Mouse (Mus musculus): Measurements from ENCODE around the gene Prss16.

Gene Prss16

DNA sequence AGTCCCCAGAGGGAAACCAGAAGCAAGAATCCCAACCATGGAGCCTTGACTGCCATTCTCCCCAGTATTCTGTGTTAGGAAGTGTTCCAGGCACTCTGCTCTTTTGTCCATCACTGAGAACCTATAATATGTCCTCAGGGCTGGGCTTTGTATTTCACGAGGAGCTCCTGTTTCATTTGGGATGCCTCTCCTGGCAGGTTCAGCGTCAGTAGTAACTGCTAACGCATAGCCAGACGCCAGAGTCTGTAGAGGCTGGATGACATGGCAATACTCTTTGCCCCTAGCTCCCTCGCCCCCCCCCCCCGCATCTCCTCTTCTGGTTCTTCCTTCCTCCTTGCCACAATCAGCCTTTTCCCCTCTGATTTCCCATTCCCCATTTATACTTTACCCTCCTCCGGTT is at the start of gene Prss16:
Gene Prss16 (minus strand): TSS at position 101 of the 400 bp plus-strand sequence.
- no peak for DNase-seq (ENCODE audit: low read depth)

DNA sequence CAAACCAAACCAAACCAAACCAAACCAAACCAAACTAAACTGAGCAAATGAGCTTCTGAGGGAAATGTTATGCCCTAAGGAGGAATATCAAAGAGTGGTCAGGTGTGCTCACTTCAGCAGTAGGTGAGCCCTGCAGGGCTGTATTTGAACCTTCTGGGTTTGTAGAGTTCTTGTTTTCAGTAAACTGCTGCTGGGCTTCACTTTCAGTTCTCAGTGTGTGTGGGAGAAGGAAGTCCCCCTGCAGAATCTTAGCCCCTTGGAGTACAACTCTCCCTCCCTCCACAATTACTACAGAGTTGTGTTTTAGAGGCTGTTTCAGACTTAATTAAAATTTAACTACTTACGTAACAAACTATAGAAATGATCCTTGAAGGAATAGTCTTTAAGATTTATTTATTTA is 44.2 kb upstream of the Prss16 start:
- no peak for DNase-seq (ENCODE audit: low read depth)

DNA sequence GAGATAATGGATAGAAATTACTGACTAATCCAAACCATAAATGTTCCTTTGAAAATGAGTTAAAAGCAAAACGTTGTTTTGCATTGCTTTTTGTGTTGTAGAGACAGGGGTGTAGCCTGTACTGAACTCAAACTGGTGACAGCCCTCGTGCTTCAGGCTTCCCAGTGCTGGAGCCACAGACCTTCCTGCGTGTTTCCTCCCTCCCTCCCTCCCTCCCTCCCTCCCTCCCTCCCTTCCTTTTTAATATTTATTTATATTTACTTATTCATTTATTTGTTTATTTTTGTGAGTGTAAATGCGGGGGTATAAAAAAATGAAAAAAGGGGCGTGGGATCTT is 41.9 kb upstream of the Prss16 start:
- DNase-seq (ENCODE audit: low read depth), result no peak

DNA sequence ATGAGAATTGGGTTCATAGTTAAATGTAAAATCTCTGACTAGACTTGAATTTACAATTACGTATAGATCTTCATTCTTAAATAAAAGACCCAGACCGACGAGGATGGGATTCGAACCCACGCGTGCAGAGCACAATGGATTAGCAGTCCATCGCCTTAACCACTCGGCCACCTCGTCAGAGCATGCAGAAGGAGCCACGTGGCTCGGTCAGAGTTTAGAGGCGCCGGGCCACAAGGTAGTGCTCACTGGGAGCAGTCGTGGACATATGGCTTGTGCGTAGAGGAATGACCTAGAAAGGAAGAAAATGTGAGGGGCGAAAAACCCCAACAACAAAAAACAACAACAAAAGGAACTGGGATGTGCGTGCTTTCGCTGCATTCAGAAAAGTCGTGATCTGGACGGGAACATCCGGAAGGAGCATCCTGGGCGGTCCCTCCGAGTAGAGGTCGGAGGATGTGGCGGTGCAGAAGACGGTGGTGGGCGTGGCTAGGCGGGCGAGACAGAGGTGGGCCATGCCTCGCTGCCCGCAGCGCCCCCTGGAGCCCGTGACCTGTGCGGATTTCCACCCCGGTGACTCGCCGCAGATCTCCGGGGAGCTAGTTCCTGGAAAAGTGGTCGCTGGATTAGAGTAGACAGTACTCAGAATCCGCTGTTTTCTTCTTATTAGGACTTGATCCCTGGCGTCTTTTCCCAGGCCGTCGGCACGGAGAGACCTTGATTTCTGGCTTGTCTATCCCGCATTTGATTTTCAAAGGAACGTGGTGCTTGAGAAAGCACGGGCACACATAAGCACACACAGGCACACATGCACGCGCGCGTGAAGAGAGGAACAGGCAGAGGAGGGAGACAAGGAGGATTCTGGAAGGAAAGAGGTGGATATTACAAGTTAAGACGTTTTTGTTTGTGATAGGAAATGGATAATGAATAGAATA is 41.3 kb upstream of the Prss16 start:
- peak; percentile 93 for DNase-seq (ENCODE audit: low read depth)

DNA sequence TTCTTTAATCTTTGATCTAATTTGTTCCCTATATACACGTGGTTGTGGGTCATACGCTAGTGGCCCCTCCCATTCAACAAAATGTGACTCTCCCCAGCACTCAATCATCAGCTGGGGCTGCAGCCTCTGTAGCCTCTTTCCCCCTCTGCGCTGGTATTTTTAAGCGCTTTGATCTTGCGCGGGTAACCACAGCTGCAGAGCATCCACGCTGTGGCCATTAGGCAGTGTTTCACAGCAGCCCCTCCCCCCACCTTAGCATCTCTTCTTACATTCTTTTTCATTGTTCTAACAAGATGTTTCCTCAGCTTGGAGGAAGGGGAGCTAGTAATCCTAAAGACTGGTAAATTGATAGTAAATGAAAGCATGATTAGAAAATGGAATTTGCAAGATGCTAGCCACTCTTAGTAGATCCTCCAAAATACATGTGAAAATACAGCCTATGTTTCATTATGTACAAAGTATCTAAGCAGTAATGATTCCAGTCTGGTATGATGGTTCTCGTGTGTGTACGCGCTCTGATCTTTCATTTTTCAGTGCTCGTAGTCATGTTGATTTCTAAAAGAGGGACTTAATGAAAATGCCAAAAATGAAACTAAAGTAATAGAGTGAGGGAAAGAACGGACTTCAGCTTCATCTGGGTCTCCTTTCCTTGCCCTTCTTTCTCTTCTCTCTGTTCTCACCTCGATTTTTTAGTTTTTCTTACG is 40.3 kb upstream of the Prss16 start:
- peak; percentile 86 for DNase-seq (ENCODE audit: low read depth)

DNA sequence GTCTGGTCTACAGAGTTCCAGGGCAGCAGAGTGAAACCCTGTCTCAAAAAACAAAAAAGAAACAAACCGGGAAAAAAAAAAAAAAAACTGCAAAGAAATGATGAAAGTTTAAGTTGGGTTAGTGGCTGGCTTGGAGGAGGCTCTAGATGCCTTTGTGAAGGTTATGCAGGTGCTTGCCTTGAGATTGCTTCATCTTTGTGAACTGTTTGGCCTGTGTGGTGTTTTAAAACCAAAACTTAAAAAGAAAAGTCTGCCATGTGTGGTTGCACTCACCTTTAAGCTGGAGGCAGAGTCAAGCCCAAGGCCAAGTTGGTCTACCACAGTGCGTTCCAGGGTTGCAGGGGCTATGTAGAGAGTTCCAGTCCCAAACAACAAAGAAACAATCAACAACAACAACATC is 39.5 kb upstream of the Prss16 start:
- DNase-seq (ENCODE audit: low read depth), result peak; percentile 21

DNA sequence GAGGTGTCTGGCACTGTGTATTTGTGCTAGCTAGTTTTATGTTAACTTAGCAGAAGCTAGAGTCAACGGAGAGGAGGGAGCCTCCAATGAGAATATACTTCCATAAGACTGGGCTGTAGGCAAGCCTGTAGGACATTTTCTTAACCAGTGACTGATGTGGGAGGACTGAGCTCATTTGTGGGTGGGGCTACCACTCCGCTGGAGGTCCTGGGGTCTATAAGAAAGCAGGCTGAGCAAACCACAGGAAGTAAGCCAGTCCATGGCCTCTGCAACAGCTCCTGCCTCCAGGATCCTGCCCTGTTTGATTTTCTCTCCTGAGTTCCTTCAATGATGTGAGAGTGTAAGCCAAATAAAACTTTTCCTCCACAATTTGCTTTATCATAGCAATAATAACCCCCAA is 35.8 kb upstream of the Prss16 start:
- peak; percentile 4 for DNase-seq (ENCODE audit: low read depth)

DNA sequence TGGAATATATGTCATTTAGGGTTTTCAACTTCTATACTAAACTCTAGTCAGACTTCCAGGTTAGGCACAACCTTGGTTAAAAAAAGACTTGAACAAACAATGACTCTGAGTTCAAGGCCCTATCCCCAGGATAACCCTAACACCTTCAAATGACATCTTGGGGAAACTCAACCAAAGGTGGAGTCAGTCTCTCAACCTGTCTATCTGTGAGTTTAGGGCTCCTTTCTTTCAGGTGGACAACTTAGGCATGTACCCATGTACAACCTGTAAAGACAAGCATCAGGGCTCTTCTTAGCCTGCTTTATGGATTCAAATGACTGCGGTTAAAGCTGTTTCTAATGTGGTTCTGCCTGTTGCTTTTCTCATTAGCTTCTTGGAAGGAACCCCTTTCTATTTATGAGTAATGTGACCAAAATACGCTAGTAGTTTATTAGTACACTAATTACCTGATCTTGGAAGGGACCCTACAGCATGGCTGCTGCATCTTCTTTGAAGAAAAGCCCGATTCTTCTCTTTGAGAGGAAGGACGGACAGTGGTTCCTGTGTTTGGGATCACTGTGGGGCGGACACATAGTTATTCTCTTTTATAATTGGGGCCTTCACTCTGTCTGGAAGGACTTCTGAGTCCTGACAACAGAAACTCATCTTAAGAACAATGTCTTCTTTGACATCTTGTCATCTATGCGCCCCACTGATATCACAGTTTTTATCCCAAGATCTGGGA is 35.1 kb upstream of the Prss16 start:
- DNase-seq (ENCODE audit: low read depth), result no peak

DNA sequence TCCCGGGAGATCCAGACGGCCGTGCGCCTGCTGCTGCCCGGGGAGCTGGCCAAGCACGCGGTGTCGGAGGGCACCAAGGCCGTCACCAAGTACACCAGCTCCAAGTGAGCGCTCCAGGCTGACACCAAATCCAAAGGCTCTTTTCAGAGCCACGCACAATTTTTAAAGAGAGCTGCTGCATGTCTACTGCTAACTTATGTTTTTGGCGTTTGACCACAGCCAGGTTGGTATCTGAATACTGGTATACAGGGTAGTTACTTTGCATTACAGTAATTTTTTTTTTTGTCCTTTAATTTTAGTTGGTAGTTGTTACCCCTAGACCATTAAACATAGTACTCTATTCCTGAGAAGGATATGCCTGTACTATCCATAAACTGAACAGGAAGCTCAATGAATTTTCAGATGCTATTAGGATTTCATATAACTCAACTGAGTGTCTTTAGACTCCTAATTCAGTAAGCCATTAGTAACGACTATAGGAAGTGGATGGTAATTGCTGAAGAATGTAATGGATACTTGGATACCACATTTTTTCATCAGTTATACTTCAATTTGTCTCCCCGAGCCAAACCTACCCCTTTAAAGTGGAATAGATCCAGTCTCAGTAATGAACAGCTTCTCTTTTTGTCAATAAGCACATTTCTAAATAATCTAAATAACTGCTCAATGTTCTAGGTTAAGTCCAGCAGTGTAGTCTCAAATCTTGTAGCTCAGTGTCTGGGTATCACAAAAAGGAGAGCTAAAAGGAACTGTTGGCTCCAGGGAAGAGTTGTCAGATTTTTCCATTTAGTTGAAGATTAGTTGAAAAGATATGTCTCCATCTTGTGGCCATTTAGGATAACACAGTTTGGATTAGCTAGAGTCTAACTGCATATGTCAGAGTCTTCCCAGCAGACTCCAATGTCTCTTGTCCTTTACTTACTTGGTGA is 34.2 kb upstream of the Prss16 start:
- peak; percentile 89 for DNase-seq (ENCODE audit: low read depth)

DNA sequence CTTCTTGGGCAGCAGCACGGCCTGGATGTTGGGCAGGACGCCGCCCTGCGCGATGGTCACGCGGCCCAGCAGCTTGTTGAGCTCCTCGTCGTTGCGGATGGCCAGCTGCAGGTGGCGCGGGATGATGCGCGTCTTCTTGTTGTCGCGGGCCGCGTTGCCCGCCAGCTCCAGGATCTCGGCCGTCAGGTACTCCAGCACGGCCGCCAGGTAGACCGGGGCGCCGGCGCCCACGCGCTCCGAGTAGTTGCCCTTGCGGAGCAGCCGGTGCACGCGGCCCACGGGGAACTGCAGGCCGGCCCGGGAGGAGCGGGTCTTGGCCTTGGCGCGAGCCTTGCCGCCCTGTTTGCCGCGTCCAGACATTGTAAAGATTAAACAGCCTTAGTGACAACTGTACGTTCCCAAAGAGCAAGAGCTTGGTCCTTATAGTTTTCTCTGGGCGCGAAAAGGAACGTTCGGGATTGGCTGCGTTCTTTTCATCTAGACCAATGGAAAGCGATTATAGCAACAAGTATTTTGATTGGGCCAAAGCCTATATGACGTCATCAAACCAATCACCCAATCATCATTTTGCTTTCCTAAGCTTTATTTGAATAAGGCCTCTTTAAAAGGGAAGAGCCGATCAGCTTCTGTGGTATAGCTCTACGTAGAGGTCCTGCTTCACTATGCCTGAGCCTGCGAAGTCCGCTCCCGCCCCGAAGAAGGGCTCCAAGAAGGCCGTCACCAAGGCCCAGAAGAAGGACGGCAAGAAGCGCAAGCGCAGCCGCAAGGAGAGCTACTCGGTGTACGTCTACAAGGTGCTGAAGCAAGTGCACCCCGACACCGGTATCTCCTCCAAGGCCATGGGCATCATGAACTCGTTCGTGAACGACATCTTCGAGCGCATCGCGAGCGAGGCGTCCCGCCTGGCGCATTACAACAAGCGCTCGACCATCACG is 33.3 kb upstream of the Prss16 start, which contains the start of the genes Hist1h2ag and Hist1h2bj:
Gene Hist1h2ag (minus strand): TSS at position 377 of the 935 bp plus-strand sequence.
Gene Hist1h2bj (plus strand): TSS at position 647 of the 935 bp plus-strand sequence.
- peak; percentile 99 for DNase-seq (ENCODE audit: low read depth)

DNA sequence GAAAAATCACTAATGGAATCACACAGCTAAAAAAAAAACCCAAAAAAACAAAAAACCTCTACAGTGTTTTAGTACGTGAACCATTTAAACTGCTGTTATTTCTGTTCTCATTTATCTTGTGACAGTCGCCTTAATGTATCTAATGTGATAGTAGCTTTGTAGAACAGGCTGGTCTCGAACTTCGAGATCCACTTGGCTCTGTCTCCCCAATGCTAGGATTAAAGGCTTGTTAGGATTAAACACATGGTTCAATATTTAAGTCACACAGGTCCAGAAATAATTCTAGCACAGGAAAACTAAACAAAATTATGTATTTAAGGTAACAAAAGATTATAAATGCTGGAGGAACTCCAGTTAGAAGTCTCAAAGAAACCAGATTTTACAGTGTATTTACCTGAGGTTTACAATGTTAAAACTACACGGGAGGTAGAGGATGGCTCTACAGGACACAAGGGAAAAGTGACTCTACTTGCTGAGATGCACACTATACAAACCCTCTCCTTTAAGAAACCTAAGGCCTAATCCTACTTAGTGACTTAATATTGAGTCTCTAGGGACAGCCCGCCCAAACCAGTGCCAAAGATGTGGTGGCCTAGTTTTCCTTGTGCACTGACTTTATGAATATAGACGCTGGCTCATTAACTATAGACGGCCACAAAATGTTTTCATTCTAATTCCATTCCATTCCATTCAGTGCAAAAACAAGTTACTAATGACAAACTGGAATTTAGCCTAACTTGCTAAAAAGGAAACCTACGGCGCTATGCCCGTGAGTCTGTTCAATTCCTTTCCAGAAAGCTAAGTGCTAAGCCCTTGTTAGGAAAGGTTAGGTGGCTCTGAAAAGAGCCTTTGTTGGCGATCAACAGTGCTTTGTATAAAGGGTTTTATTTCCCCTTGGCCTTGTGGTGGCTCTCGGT is 32.4 kb upstream of the Prss16 start:
- peak; percentile 72 for DNase-seq (ENCODE audit: low read depth)

DNA sequence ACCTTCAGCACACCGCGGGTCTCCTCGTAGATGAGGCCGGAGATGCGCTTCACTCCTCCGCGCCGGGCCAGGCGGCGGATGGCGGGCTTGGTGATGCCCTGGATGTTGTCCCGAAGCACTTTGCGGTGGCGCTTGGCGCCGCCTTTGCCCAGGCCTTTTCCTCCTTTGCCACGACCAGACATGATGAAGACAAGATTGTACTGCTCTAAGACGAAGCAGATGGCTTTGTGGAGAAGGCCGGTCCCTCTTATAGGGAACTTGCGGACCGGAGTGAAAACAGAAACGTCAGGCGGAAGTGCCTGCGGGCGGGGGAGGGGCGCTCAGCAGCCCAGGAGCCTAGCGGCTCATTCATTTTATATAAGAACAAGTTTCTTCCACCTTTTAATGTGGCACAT is 31.6 kb upstream of the Prss16 start, which contains the start of gene Hist1h4i:
Gene Hist1h4i (minus strand): TSS at position 221 of the 395 bp plus-strand sequence.
- DNase-seq (ENCODE audit: low read depth), result peak; percentile 95

DNA sequence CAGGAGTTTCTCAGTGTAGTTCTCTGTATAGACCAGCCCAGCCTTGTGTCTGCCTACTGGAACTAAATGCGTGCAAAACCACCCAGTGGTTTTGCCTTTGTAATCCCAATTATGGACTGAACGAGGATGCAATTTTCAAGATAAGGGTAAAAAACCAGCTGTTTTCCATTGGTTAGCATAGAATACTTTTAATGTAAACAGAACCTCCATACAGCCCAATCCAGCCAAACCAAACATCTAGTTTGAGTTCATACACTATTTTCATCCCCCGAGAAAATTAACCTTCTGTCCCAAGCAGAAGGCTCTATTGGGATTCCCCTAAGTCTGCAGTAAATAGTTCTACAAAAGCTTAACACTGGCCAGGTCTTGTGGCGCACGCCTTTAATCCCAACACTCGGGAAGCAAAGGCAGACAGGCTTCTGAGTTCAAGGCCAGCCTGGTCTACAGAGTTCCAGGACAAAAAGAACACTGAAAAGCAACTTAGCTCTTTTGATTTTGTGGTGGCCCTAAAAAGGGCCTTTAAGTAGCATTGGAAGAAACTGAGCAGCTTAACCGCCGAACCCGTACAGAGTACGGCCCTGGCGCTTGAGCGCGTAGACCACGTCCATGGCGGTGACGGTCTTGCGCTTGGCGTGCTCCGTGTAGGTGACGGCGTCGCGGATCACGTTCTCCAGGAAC is 31.1 kb upstream of the Prss16 start:
- peak; percentile 74 for DNase-seq (ENCODE audit: low read depth)

DNA sequence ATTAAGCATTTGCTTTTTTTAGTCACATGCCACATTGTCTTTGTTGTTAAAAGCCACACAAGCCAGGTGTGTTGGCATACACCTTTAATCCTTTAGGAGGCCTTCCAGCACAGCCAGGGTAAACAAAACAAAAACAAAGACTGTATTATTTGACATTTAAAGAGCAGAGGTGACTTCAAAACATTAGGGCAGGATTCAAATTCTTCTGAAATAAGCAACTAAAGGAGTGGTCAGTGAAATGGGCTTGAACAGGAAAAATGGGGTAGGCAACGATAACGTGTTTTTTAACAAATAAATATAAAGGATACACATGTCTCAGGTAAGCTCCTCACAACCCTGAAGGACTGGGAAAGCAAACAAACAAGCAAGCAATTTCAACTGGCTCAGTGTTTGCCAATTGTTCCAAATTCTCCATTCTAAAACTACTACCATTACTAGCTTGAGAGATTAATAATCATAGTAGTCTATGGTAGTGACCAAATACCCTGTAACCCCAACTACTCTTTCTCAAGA is 30.5 kb upstream of the Prss16 start:
- no peak for DNase-seq (ENCODE audit: low read depth)

DNA sequence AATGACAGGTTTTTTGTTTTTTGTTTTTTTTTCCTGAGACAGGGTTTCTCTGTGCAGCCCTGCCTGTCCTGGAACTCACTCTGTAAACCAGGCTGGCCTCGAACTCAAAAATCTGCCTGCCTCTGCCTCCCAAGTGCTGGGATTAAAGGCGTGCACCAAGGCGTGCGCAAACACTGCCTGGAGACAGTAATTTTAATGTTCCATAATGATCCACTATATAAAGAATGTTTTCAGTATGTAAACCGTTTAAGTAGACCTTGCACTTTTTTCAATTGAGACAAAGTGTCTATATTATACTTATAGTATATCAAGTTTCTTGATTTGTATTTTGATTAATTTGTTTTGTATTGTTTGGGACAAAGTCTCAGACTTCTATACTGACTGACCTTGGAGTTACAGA is 29.8 kb upstream of the Prss16 start:
- DNase-seq (ENCODE audit: low read depth), result no peak

DNA sequence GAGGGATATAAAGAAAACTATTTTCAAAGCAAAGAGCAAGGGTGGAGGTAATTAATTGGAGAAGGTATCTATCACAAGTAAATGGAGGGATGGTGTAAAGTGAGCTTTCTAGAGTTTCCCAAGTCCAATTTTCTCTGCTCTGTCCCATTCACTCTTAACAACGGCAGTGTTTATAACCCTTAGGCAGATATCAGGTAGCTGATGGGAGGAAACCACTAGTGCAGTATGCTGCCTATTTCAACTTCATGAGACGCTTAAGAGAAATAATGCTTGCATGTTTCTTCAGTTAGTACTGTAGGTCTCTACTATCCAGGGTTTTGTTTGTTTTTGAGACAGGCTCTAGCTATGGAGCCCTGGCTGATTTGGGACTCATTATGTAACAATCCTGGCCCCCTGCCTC is 27.9 kb upstream of the Prss16 start:
- DNase-seq (ENCODE audit: low read depth), result no peak

DNA sequence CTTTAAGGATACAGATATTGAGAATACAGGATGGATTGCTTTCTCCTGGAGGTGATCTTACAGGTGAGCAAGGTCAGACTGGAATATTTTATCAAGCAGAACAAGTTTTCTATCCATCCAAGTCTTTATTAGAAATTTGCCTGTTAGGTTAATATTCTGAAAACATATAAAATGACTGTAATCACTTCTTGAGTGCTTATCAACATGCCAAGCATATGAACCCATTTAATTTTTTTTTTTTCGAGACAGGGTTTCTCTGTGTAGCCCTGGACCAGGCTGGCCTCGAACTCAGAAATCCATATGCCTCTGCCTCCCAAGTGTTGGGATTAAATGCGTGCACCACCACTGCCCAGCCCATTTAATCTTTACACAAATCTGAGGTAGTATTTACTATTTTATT is 27.4 kb upstream of the Prss16 start:
- DNase-seq (ENCODE audit: low read depth), result no peak

Measured in induced T-regulatory cell, adult 2 months (primary cell).